Mouse (Mus musculus) heart, postnatal 14 days (tissue): ENCODE measurements at regions not wholly inside any gene's neighbourhood (a gene's known extent, or its start where the extent isn't known, plus 50 kb on each side); places are given as distances from the start of the nearest gene placed in this dataset.

ENCODE experiments used
- DNase-seq, 2 experiments: peaks; one replicate each; pipeline ENCODE4 v3.0.0; 2021 to 2022
- intact Hi-C: fragments of 180-260 bp; cut with DNase I; formaldehyde crosslinking; loops from one replicate; pipeline ENCODE4 v1.15.1; 2025

GRCm38 (mm10) chr7:69487111-69487510 lies 738.1 kb upstream of the Arrdc4 start:
- DNase-seq = no peak
- intact Hi-C loops = no loop called here

GRCm38 (mm10) chr7:69484552-69484951 lies 735.5 kb upstream of the Arrdc4 start:
- intact Hi-C loops = no loop called here
- DNase-seq = no peak
